Mouse (Mus musculus) liver, embryonic 14.5 days (tissue): ENCODE data around the gene Sf3a2.

ENCODE experiments used
- CTCF ChIP-seq: IDR thresholded peaks from 2 replicates; pipeline ENCODE4 v1.5.1; 2016; ENCODE audit warnings: antibody characterized with exemption, low read depth, control low read depth
- EP300 ChIP-seq: IDR thresholded peaks from 2 replicates; pipeline ENCODE4 v1.6.1; 2016; ENCODE audit warnings: antibody characterized with exemption, low read depth

DNA sequence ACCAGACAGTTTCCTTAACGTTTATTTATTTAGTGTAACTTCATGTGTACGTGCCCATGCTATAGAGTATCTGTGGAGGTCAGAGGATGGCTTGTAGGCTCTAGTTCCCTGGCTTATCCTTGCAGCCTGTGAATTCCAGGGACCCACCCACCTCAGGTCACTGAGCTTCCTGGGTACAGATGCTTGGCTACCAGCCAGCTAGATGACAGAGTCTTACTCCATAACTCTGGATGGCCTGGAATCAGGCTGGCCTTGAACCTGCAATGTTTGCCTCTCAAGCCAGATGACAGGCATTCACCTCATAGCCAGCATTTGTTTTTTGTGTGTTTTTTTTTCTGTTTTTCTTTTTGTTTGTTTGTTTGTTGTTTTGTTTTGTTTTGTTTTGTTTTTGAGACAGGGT is 19.2 kb downstream of the Sf3a2 start:
- TF ChIP-seq CTCF, result no peak
- TF ChIP-seq EP300, result no peak
